33 mouse cellular contexts compared by ENCODE assay signal in the genomic region with DNA sequence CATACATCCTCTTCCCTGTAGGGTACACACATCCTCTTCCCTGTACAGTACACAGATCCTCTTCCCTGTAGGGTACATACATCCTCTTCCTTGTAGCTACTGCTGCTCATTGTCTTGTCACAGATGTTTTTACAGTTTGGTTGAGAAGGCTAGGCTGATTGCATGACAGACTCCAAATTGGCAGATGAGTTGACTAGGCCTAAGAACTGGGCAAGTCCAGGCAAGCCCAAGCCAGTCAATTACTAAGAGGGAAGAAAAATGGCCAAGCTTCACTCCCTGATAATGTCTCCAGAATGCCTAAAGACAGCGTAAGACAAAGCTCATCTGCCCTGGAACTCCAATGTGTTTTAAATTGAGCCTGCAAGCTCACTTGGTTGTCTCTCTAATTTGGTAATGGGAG.
"Had no signal": no experiment of that assay in that cellular context is flagged by ENCODE, and none has a peak within 500 bp of the region (broad histone marks: within the 10 kb centered on the region; RNA-seq: fewer than 3 reads in every experiment).

No protein-coding gene starts in this region.

- ATAC-seq: hindbrain, embryonic 16.5 days; hindbrain, postnatal 0 days; inflammation-experienced regulatory T-cells, adult 6 months; intestine, embryonic 15.5 days; intestine, embryonic 16.5 days; intestine, postnatal 0 days had no signal

- H3K27ac ChIP-seq: heart, embryonic 13.5 days; heart, embryonic 15.5 days; hindbrain, embryonic 10.5 days; hindbrain, embryonic 12.5 days; hindbrain, embryonic 13.5 days; hindbrain, embryonic 15.5 days; hindbrain, postnatal 0 days; intestine, embryonic 15.5 days; kidney, embryonic 15.5 days; kidney, postnatal 0 days; layer of hippocampus, adult 2 months; left cerebral cortex, adult 2 months had no signal

- H3K9ac ChIP-seq: heart, embryonic 12.5 days; heart, embryonic 13.5 days; heart, embryonic 15.5 days; hindbrain, embryonic 12.5 days; hindbrain, embryonic 13.5 days; hindbrain, embryonic 15.5 days; intestine, embryonic 15.5 days; kidney, embryonic 15.5 days had no signal

- H3K4me1 ChIP-seq: heart, embryonic 12.5 days; heart, embryonic 13.5 days; heart, embryonic 15.5 days; hindbrain, embryonic 10.5 days; hindbrain, embryonic 12.5 days; hindbrain, embryonic 15.5 days; intestine, embryonic 15.5 days; kidney, embryonic 15.5 days had no signal

- H3K27me3 ChIP-seq: heart, embryonic 13.5 days; heart, embryonic 15.5 days; hindbrain, embryonic 12.5 days; hindbrain, embryonic 13.5 days; hindbrain, embryonic 15.5 days; intestine, embryonic 15.5 days; kidney, embryonic 15.5 days had no signal

- H3K36me3 ChIP-seq: heart, embryonic 12.5 days; heart, embryonic 15.5 days; hindbrain, embryonic 10.5 days; hindbrain, embryonic 12.5 days; hindbrain, embryonic 13.5 days; hindbrain, embryonic 15.5 days; intestine, embryonic 15.5 days had no signal

- H3K4me2 ChIP-seq: heart, embryonic 12.5 days; heart, embryonic 13.5 days; heart, embryonic 15.5 days; hindbrain, embryonic 12.5 days; hindbrain, embryonic 13.5 days; hindbrain, embryonic 15.5 days; intestine, embryonic 15.5 days; kidney, embryonic 15.5 days had no signal

- DNase-seq: heart, postnatal 10 days; heart, postnatal 14 days; heart, postnatal 36 days; heart, postnatal 4 days; kidney, adult 11 months; kidney, adult 18-20 months; kidney, adult 2 months; kidney, adult 8-10 months; kidney, adult 9 months; kidney, postnatal 10 days; kidney, postnatal 14 days; kidney, postnatal 25 days; kidney, postnatal 36 days; kidney, postnatal 4 days; layer of hippocampus, adult 9-11 months; layer of hippocampus, postnatal 36 days had no signal

- H3K4me3 ChIP-seq: heart, embryonic 12.5 days; heart, embryonic 13.5 days; heart, embryonic 15.5 days; hindbrain, embryonic 10.5 days; hindbrain, embryonic 12.5 days; hindbrain, embryonic 13.5 days; hindbrain, embryonic 15.5 days; intestine, embryonic 15.5 days; kidney, embryonic 15.5 days; layer of hippocampus, adult 2 months; left cerebral cortex, adult 2 months had no signal

- H3K9me3 ChIP-seq: heart, embryonic 12.5 days; heart, embryonic 13.5 days; heart, embryonic 15.5 days; hindbrain, embryonic 10.5 days; hindbrain, embryonic 12.5 days; hindbrain, embryonic 13.5 days; hindbrain, embryonic 15.5 days; intestine, embryonic 15.5 days; kidney, embryonic 15.5 days had no signal
